ENCODE assay signal across 10 mouse cellular contexts in the genomic region with DNA sequence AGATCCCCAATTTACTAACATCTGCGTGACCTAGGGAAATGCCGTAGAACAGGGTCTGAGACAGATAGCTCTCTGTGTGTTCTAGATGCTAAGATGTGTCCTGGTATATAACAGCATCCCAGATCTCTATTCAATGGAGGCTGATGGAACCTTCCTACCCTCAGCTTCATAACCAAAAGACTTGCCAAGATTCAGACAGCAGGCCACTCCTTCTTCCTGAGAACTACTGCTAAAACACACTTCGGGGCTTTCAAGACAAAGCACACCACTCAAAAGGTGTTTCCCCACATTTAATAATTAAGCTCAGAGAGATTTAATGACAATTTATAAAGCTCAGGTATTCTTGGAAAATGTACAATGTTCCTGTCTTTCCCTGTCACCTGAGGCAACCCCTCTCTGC.
A peak's percentile ranks its signal among the peaks of the same experiment; 100 is the strongest.
DNase-seq lines count a peak whose midpoint lies in the region; ATAC-seq and TF ChIP-seq lines count a peak whose summit lies in the region.
"Had no signal": no experiment of that assay in that cellular context is flagged by ENCODE, and none has a peak within 500 bp of the region (broad histone marks: within the 10 kb centered on the region; RNA-seq: fewer than 3 reads in every experiment).

No protein-coding gene starts in this region.

- peak overlapping the region; percentile 94 for H3K4me3 ChIP-seq in heart, embryonic 16.5 days (ENCODE audit: low read length)
- H3K4me3 ChIP-seq in neural tube, embryonic 11.5 days (ENCODE audit: low read depth, low read length): 0 out of 2 replicates have a peak overlapping the region, but pooled peaks have one; percentile 61
- H3K4me3 ChIP-seq in limb, embryonic 14.5 days (replicated peaks; ENCODE audit: low read length): peak overlapping the region; percentile 80
- H3K4me3 ChIP-seq in layer of hippocampus, adult 2 months: no peak overlapping the region
- H3K4me3 ChIP-seq: megakaryocyte, embryonic 14.5 days had no signal

- no peak for TF ChIP-seq POLR2A in limb, embryonic 14.5 days (IDR thresholded peaks at IDR 0.05; ENCODE audit: borderline replicate concordance, extremely low read depth, insufficient read depth, insufficient read length)

- no peaks in the 10 kb centered on the region for H3K36me3 ChIP-seq in heart, embryonic 16.5 days (ENCODE audit: control insufficient read depth, insufficient read depth)
- H3K36me3 ChIP-seq in neural tube, embryonic 11.5 days (ENCODE audit: control insufficient read depth, insufficient read depth, low read length): no peaks in the 10 kb centered on the region
- no peaks in the 10 kb centered on the region for H3K36me3 ChIP-seq in limb, embryonic 14.5 days (ENCODE audit: control insufficient read depth, insufficient read depth, low read length)

- H3K9ac ChIP-seq in heart, embryonic 16.5 days (ENCODE audit: low read length): peak overlapping the region; percentile 99
- H3K9ac ChIP-seq in neural tube, embryonic 11.5 days (ENCODE audit: low read length): no peak overlapping the region
- peak overlapping the region; percentile 94; the same call in 1 of the 2 replicates for H3K9ac ChIP-seq in limb, embryonic 14.5 days (ENCODE audit: low read depth, low read length, severe bottlenecking)

- no peak for DNase-seq in heart, postnatal 36 days
- DNase-seq in neural tube, embryonic 11.5 days (ENCODE audit: low spot score): no peak
- no peak for DNase-seq in neural tube, embryonic 10.5 days (ENCODE audit: extremely low spot score, low spot score)
- no peak for DNase-seq in limb, embryonic 14.5 days (ENCODE audit: low spot score)
- DNase-seq in layer of hippocampus, adult 2 months (ENCODE audit: low spot score in 2 of 2): no peak
- DNase-seq in right cerebral cortex, postnatal 10 days (ENCODE audit: low spot score in 2 of 2): no peak
- DNase-seq: cerebellum, postnatal 10 days had no signal

- peak overlapping the region; percentile 96 for H3K27ac ChIP-seq in heart, embryonic 16.5 days (ENCODE audit: low read length)
- H3K27ac ChIP-seq in neural tube, embryonic 11.5 days (ENCODE audit: low read depth, low read length): peak overlapping the region; percentile 7; the same call in 1 of the 2 replicates
- no peak overlapping the region for H3K27ac ChIP-seq in limb, embryonic 14.5 days (replicated peaks; ENCODE audit: low read depth, low read length)
- H3K27ac ChIP-seq in layer of hippocampus, adult 2 months: no peak overlapping the region

- intact Hi-C loops in heart, postnatal 36 days (cut with DNase I): loop anchor here (5.0 kb wide), 1 partner anchor 45 kb away; no protein-coding TSS in a partner anchor

- no peaks in the 10 kb centered on the region for H3K9me3 ChIP-seq in heart, embryonic 16.5 days (replicated peaks; ENCODE audit: control insufficient read depth, low read length)
- H3K9me3 ChIP-seq in neural tube, embryonic 11.5 days (ENCODE audit: control insufficient read depth, low read length): no peaks in the 10 kb centered on the region
- no peaks in the 10 kb centered on the region for H3K9me3 ChIP-seq in limb, embryonic 14.5 days (ENCODE audit: control insufficient read depth, low read length)

- no peak for ATAC-seq in heart, embryonic 16.5 days (replicated peaks; ENCODE audit: extremely low read depth, insufficient read depth, low FRiP score)
- ATAC-seq in neural tube, embryonic 11.5 days (ENCODE audit: insufficient read depth, low FRiP score, low TSS enrichment): no peak
- ATAC-seq in limb, embryonic 14.5 days (ENCODE audit: low FRiP score, low read depth): no peak
- ATAC-seq in frontal cortex, adult (ENCODE audit: low TSS enrichment): no peak

- 72% methylated on average over 3 of the region's 3 CpGs for WGBS in heart, embryonic 16.5 days
- 86% methylated on average over 3 of the region's 3 CpGs for WGBS in neural tube, embryonic 11.5 days
- WGBS in limb, embryonic 14.5 days: 75% methylated on average over 3 of the region's 3 CpGs

- no peaks in the 10 kb centered on the region for H3K27me3 ChIP-seq in heart, embryonic 16.5 days (ENCODE audit: control insufficient read depth, insufficient read depth, low read length)
- 0 out of 2 replicates have a peak, but pooled peaks cover 3% of the 10 kb centered on the region for H3K27me3 ChIP-seq in neural tube, embryonic 11.5 days (ENCODE audit: control insufficient read depth, insufficient read depth, low read length)
- no peaks in the 10 kb centered on the region for H3K27me3 ChIP-seq in limb, embryonic 14.5 days (ENCODE audit: control insufficient read depth, insufficient read depth, low read length)

- H3K4me1 ChIP-seq in heart, embryonic 16.5 days (ENCODE audit: control insufficient read depth, insufficient read depth, low read length): peaks cover 49% of the 10 kb centered on the region
- H3K4me1 ChIP-seq in neural tube, embryonic 11.5 days (ENCODE audit: control insufficient read depth, insufficient read depth, low read length): peaks cover 7% of the 10 kb centered on the region
- peaks cover 46% of the 10 kb centered on the region for H3K4me1 ChIP-seq in limb, embryonic 14.5 days (ENCODE audit: control insufficient read depth, insufficient read depth, low read length)

- TF ChIP-seq CTCF in layer of hippocampus, adult 2 months (conservative IDR thresholded peaks at IDR 0.05): no peak

- H3K4me2 ChIP-seq in heart, embryonic 16.5 days (ENCODE audit: low read depth, low read length): peak overlapping the region; percentile 84
- peak overlapping the region; percentile 81; the same call in 1 of the 2 replicates for H3K4me2 ChIP-seq in neural tube, embryonic 11.5 days (ENCODE audit: low read depth)
- peak overlapping the region; percentile 80 for H3K4me2 ChIP-seq in limb, embryonic 14.5 days (replicated peaks; ENCODE audit: low read depth, low read length, severe bottlenecking)

Comparison
In these comparisons a context has a peak if more than half of its experiments do, and no peak if none do; other contexts are left out.
1. H3K27ac ChIP-seq: peak in heart, embryonic 16.5 days (single experiment) and neural tube, embryonic 11.5 days (single experiment); none in limb, embryonic 14.5 days (single experiment) and layer of hippocampus, adult 2 months (single experiment).
2. Peak in every context shown above with its lines, with median percentiles within 50 percentile points of each other: H3K4me2 ChIP-seq.